Mouse (Mus musculus) stomach, embryonic 16.5 days (tissue): ENCODE data around the gene C1qa. TPM values are rescaled to one million over a fixed set of nuclear protein-coding genes. Genes with fewer than 3 reads are reported as not detected.

ENCODE experiments used
- ATAC-seq: fragments of 200-750 bp; cut with Nextera tagmentation; 2 replicates; pipeline ENCODE4 v1.8.0; 2017; ENCODE audit warnings: moderate number of reproducible peaks, moderate TSS enrichment; ENCODE audit not compliant: insufficient read depth, low FRiP score
- H3K27ac ChIP-seq: fragments of 300-500 bp; sonication (generic); 2 replicates; pipeline ENCODE4 v1.5.1; 2014; ENCODE audit warnings: low read length
- H3K27me3 ChIP-seq: fragments of 300-500 bp; sonication (generic); 2 replicates; pipeline ENCODE4 v1.6.1; 2014; ENCODE audit warnings: low read length, control low read depth, mixed read lengths; ENCODE audit not compliant: control insufficient read depth, insufficient read depth
- H3K36me3 ChIP-seq: fragments of 300-500 bp; sonication (generic); 2 replicates; pipeline ENCODE4 v1.6.1; 2014; ENCODE audit warnings: low read length; ENCODE audit not compliant: control insufficient read depth, insufficient read depth
- H3K4me1 ChIP-seq: fragments of 300-500 bp; sonication (generic); 2 replicates; pipeline ENCODE4 v1.6.1; 2014; ENCODE audit warnings: low read length, control low read depth, mixed read lengths; ENCODE audit not compliant: control insufficient read depth, insufficient read depth
- H3K4me2 ChIP-seq: fragments of 300-500 bp; sonication (generic); 2 replicates; pipeline ENCODE4 v1.6.1; 2014; ENCODE audit warnings: low read depth, low read length, mixed read lengths
- H3K4me3 ChIP-seq: fragments of 300-500 bp; sonication (generic); replicated peaks from 2 replicates; pipeline ENCODE4 v1.5.1; 2014; ENCODE audit warnings: mild to moderate bottlenecking, low read length
- H3K9ac ChIP-seq: fragments of 300-500 bp; sonication (generic); 2 replicates; pipeline ENCODE4 v1.6.1; 2014; ENCODE audit warnings: low read length
- H3K9me3 ChIP-seq: fragments of 300-500 bp; sonication (generic); replicated peaks from 2 replicates; pipeline ENCODE4 v1.6.1; 2016; ENCODE audit warnings: low read length, control low read depth; ENCODE audit not compliant: control insufficient read depth
- WGBS: fragments of 180-500 bp; shearing (Covaris S2); extraction: QIAGEN DNeasy Blood & Tissue Kit; methylation state at CpG from one replicate; pipeline ENCODE4 v1.1.7; 2014; 5-methylcytosine and 5-hydroxymethylcytosine counted together
- polyA plus RNA-seq: library from polyadenylated mRNA; unstranded; fragments of >200 nt; fragmentation: Nextera tagmentation; extraction: Ambion mirVana; gene quantifications from 2 replicates; pipeline ENCODE4 v1.2.1, GENCODE M21; 2015

C1qa gene
- polyA plus RNA-seq, 1 experiment from 2014 or later: 76.6 TPM

- no peaks in the 10 kb centered on the region for H3K4me1 ChIP-seq
- WGBS: 47% methylated on average over 8 of the region's 8 CpGs
- H3K4me3 ChIP-seq: no peak overlapping the region
- H3K27me3 ChIP-seq: no peaks in the 10 kb centered on the region
- H3K9ac ChIP-seq: no peak overlapping the region
- no peaks in the 10 kb centered on the region for H3K9me3 ChIP-seq
- H3K27ac ChIP-seq: no peak overlapping the region
- no peak overlapping the region for H3K4me2 ChIP-seq
- no peaks in the 10 kb centered on the region for H3K36me3 ChIP-seq
- ATAC-seq: peak; percentile 33; the same call in 1 of the 2 replicates
Measured at GRCm38 (mm10) chr4:136878171-136878570, 20.4 kb downstream of the C1qa start.

DNA sequence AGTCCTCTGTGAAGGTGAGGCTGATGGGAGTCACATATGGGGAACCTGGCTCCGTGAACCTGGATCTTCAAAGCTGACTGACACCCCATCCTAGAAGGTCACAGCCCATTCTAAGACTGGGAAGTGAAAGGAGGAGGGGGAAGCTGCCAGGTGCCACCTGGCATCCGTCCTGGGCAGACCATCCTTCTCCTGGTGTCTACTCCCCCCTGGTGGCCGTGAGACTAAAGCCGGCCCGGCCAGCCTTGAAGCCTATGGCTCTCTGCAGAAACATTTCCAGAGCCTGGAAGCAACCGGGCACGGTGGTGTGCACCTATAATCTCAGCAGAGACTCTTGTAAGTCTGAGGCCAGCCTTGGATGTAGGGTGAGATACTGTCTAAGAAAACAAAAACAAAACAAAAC, 21.6 kb downstream of the C1qa start:
- no peak for ATAC-seq

GRCm38 (mm10) chr4:136875012-136875411, 23.6 kb downstream of the C1qa start:
- no peak overlapping the region for H3K4me3 ChIP-seq
- H3K36me3 ChIP-seq: no peaks in the 10 kb centered on the region
- H3K4me2 ChIP-seq: no peak overlapping the region
- H3K27me3 ChIP-seq: no peaks in the 10 kb centered on the region
- 84% methylated on average over 14 of the region's 14 CpGs for WGBS
- no peak overlapping the region for H3K27ac ChIP-seq
- no peaks in the 10 kb centered on the region for H3K9me3 ChIP-seq
- H3K4me1 ChIP-seq: no peaks in the 10 kb centered on the region
- no peak for ATAC-seq
- H3K9ac ChIP-seq: no peak overlapping the region

More for the DNA sequence above, 21.6 kb downstream of the C1qa start:
- Histone ChIP-seq H3K4me1 (no peaks in the 10 kb centered on the region), H3K4me3 (no peak overlapping the region), H3K9ac (no peak overlapping the region), H3K36me3 (no peaks in the 10 kb centered on the region), H3K27me3 (no peaks in the 10 kb centered on the region), H3K4me2 (no peak overlapping the region), H3K9me3 (no peaks in the 10 kb centered on the region), H3K27ac (no peak overlapping the region)
- 19% methylated on average over 7 of the region's 7 CpGs for WGBS

DNA sequence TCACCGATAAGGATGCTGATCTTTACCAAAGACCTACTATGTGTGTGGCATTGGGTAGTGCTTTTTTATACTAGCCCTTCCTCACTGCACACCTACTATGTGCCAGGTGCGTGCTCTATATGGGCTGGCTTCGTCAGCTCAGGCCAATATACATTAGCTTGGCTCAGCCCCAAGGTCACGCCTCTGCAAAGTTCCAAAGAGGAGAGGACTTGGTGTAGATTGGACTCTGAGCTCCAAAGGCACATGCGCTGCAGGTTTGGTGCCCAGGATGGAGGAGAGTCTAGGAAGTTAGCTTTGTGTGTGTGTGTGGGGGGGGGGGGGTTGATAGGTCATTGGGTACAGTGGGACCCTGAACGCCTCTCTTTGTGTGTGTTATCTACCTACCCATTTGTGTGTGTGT, 30.2 kb downstream of the C1qa start:
- no peaks in the 10 kb centered on the region for H3K36me3 ChIP-seq
- H3K27ac ChIP-seq: no peak overlapping the region
- 61% methylated on average over 6 of the region's 6 CpGs for WGBS
- H3K9me3 ChIP-seq: no peaks in the 10 kb centered on the region
- H3K4me2 ChIP-seq: no peak overlapping the region
- H3K4me1 ChIP-seq: peaks cover 5% of the 10 kb centered on the region; the same call in 1 of the 2 replicates
- H3K27me3 ChIP-seq: no peaks in the 10 kb centered on the region
- ATAC-seq: no peak; the same call in 1 of the 2 replicates
- no peak overlapping the region for H3K4me3 ChIP-seq
- no peak overlapping the region for H3K9ac ChIP-seq

DNA sequence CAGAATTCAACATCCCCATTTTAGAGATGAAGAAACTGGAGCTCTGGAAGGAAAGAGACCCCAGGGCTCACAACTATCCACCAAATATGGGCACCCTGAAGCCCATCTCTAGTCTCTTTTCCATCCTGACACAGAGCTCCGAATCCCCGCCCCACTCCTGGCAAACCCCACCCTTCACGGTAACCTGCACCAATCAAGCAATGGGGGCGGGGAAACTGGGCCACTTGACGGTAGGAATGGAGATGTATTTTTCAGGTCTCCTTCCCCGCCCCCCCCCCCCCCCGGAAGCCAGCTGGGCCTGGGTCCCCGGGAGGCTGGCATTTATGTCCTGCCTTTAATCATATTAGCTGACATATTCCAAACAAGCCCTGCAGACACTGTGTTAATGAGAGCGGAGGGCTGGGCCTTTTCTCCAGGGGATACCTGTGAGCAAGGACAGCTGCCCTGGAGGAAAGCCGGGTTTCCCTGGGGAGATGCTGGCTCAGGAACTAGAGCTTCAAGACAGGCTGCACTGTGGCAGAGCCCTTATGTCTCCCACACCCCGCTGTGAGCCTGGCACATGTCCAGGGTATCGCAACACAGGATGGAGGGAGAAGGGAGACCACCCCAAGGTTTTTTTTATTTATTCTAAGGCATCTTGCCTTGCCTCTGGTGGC, 30.8 kb downstream of the C1qa start:
- H3K4me2 ChIP-seq: 0 out of 2 replicates have a peak overlapping the region, but pooled peaks have one; percentile 9
- H3K4me1 ChIP-seq: peaks cover 5% of the 10 kb centered on the region; the same call in 1 of the 2 replicates
- WGBS: 7% methylated on average over 11 of the region's 12 CpGs
- ATAC-seq: 0 out of 2 replicates have a peak, but pooled peaks have one; percentile 26
- no peak overlapping the region for H3K27ac ChIP-seq
- no peaks in the 10 kb centered on the region for H3K36me3 ChIP-seq
- H3K4me3 ChIP-seq: no peak overlapping the region
- H3K9ac ChIP-seq: no peak overlapping the region
- H3K9me3 ChIP-seq: no peaks in the 10 kb centered on the region
- no peaks in the 10 kb centered on the region for H3K27me3 ChIP-seq

- Histone ChIP-seq H3K4me1 (peaks cover 17% of the 10 kb centered on the region), H3K9me3 (no peaks in the 10 kb centered on the region), H3K27me3 (no peaks in the 10 kb centered on the region), H3K27ac (no peak overlapping the region), H3K9ac (no peak overlapping the region), H3K4me3 (no peak overlapping the region), H3K36me3 (no peaks in the 10 kb centered on the region), H3K4me2 (no peak overlapping the region)
- WGBS: 73% methylated on average over 5 of the region's 5 CpGs
- ATAC-seq: no peak
Measured at GRCm38 (mm10) chr4:136865531-136865930, 33.1 kb downstream of the C1qa start.

GRCm38 (mm10) chr4:136864751-136865470, 33.7 kb downstream of the C1qa start:
- WGBS: 10% methylated on average over 15 of the region's 15 CpGs
- no peak overlapping the region for H3K9ac ChIP-seq
- peaks cover 17% of the 10 kb centered on the region for H3K4me1 ChIP-seq
- no peaks in the 10 kb centered on the region for H3K27me3 ChIP-seq
- 0 out of 2 replicates have a peak, but pooled peaks have one; percentile 23 for ATAC-seq
- no peak overlapping the region for H3K4me3 ChIP-seq
- H3K9me3 ChIP-seq: no peaks in the 10 kb centered on the region
- no peak overlapping the region for H3K4me2 ChIP-seq
- H3K36me3 ChIP-seq: no peaks in the 10 kb centered on the region
- no peak overlapping the region for H3K27ac ChIP-seq

- H3K9me3 ChIP-seq: no peaks in the 10 kb centered on the region
- no peak overlapping the region for H3K27ac ChIP-seq
- H3K9ac ChIP-seq: no peak overlapping the region
- WGBS: 55% methylated on average over 9 of the region's 9 CpGs
- no peak overlapping the region for H3K4me2 ChIP-seq
- no peaks in the 10 kb centered on the region for H3K36me3 ChIP-seq
- no peak for ATAC-seq
- H3K4me1 ChIP-seq: peaks cover 17% of the 10 kb centered on the region
- H3K4me3 ChIP-seq: no peak overlapping the region
- H3K27me3 ChIP-seq: no peaks in the 10 kb centered on the region
Measured at GRCm38 (mm10) chr4:136863517-136863916, 35.1 kb downstream of the C1qa start.

GRCm38 (mm10) chr4:136862411-136862810, 36.2 kb downstream of the C1qa start:
- H3K27me3 ChIP-seq: no peaks in the 10 kb centered on the region
- no peak overlapping the region for H3K9ac ChIP-seq
- no peak for ATAC-seq
- no peak overlapping the region for H3K4me2 ChIP-seq
- no peak overlapping the region for H3K4me3 ChIP-seq
- peaks cover 12% of the 10 kb centered on the region for H3K4me1 ChIP-seq
- H3K27ac ChIP-seq: no peak overlapping the region; the same call in 1 of the 2 replicates
- H3K9me3 ChIP-seq: no peaks in the 10 kb centered on the region
- no peaks in the 10 kb centered on the region for H3K36me3 ChIP-seq
- WGBS: 60% methylated on average over 2 of the region's 2 CpGs
